Mouse (Mus musculus) limb, embryonic 14.5 days (tissue): ENCODE measurements at regions not wholly inside any gene's neighbourhood (a gene's known extent, or its start where the extent isn't known, plus 50 kb on each side); places are given as distances from the start of the nearest gene placed in this dataset.
A peak's percentile ranks its signal among the peaks of the same experiment; 100 is the strongest.

Experiments used
- ATAC-seq: fragments of 200-750 bp; cut with Nextera tagmentation; 2 replicates; pipeline ENCODE4 v1.8.0; 2017; ENCODE audit warnings: low read depth, moderate number of reproducible peaks, moderate TSS enrichment; ENCODE audit not compliant: low FRiP score
- DNase-seq: peaks from one replicate; pipeline ENCODE4 v3.0.0-alpha.2; 2015; ENCODE audit warnings: low spot score
- H3K27ac ChIP-seq: fragments of 300-500 bp; sonication (generic); replicated peaks from 2 replicates; pipeline ENCODE4 v1.5.1; 2014; ENCODE audit warnings: low read depth, mild to moderate bottlenecking, low read length, moderate library complexity, mixed read lengths
- H3K27me3 ChIP-seq: fragments of 300-500 bp; sonication (generic); 2 replicates; pipeline ENCODE4 v1.6.1; 2014; ENCODE audit warnings: low read length, mixed read lengths; ENCODE audit not compliant: control insufficient read depth, insufficient read depth
- H3K36me3 ChIP-seq: fragments of 300-500 bp; sonication (generic); 2 replicates; pipeline ENCODE4 v1.6.1; 2014; ENCODE audit warnings: mild to moderate bottlenecking, low read length, moderate library complexity, mixed read lengths; ENCODE audit not compliant: control insufficient read depth, insufficient read depth
- H3K4me1 ChIP-seq: fragments of 300-500 bp; sonication (generic); 2 replicates; pipeline ENCODE4 v1.6.1; 2014; ENCODE audit warnings: antibody characterized with exemption, low read length, mixed read lengths; ENCODE audit not compliant: control insufficient read depth, insufficient read depth
- H3K4me2 ChIP-seq: fragments of 300-500 bp; sonication (generic); replicated peaks from 2 replicates; pipeline ENCODE4 v1.6.1; 2014; ENCODE audit warnings: low read depth, mild to moderate bottlenecking, low read length, moderate library complexity; ENCODE audit not compliant: severe bottlenecking
- H3K4me3 ChIP-seq: fragments of 300-500 bp; sonication (generic); replicated peaks from 2 replicates; pipeline ENCODE4 v1.5.1; 2014; ENCODE audit warnings: low read length
- H3K9ac ChIP-seq: fragments of 300-500 bp; sonication (generic); 2 replicates; pipeline ENCODE4 v1.6.1; 2014; ENCODE audit warnings: mild to moderate bottlenecking, low read depth, low read length, moderate library complexity; ENCODE audit not compliant: severe bottlenecking
- H3K9me3 ChIP-seq: fragments of 300-500 bp; sonication (generic); 2 replicates; pipeline ENCODE4 v1.6.1; 2016; ENCODE audit warnings: low read length; ENCODE audit not compliant: control insufficient read depth
- POLR2A ChIP-seq: fragments of 200-500 bp; IDR thresholded peaks from 2 replicates; pipeline ENCODE4 v1.8.0; 2012; ENCODE audit warnings: inconsistent platforms, mild to moderate bottlenecking, moderate library complexity, borderline replicate concordance; ENCODE audit not compliant: insufficient read depth, insufficient read length; ENCODE audit errors: extremely low read depth
- WGBS: fragments of 180-500 bp; shearing (Covaris S2); extraction: QIAGEN DNeasy Blood & Tissue Kit; methylation state at CpG from one replicate; pipeline ENCODE4 v1.1.7; 2014; 5-methylcytosine and 5-hydroxymethylcytosine counted together

- TF ChIP-seq POLR2A = no peak
- no peak overlapping the region for H3K9ac ChIP-seq
- DNase-seq (no peak), ATAC-seq (no peak)
- H3K27ac ChIP-seq = no peak overlapping the region
- WGBS = 78% methylated on average over 4 of the region's 4 CpGs
- no peaks in the 10 kb centered on the region for H3K4me1 ChIP-seq
- no peaks in the 10 kb centered on the region for H3K27me3 ChIP-seq
- H3K9me3 ChIP-seq = no peaks in the 10 kb centered on the region
- no peak overlapping the region for H3K4me3 ChIP-seq
- no peaks in the 10 kb centered on the region for H3K36me3 ChIP-seq
- no peak overlapping the region for H3K4me2 ChIP-seq
Measured at GRCm38 (mm10) chr8:10701226-10701625, 307.0 kb downstream of the Irs2 start.

DNA sequence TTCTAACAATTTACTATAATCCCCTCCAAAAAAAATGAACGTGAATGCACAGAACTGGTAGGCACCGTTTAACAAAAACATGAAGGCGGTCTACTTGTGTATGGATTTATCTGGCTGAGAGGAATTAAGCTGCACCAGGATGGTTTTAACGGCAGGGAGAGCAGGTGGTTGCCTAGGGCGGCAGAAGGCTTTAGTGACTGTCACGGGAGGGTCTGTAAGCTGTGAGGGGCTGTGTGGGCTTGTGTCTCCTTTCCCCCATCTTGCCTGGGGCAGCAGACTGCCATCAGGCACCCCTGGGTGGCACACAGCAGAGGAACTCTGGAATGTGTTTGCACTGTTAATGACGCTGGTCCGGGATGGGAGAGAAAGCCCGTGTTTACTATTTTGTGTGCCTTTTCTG, 308.6 kb downstream of the Irs2 start:
- no peaks in the 10 kb centered on the region for H3K9me3 ChIP-seq
- H3K4me3 ChIP-seq = no peak overlapping the region
- TF ChIP-seq POLR2A = no peak
- WGBS = 71% methylated on average over 9 of the region's 9 CpGs
- no peaks in the 10 kb centered on the region for H3K4me1 ChIP-seq
- H3K36me3 ChIP-seq = no peaks in the 10 kb centered on the region
- H3K4me2 ChIP-seq = no peak overlapping the region
- H3K9ac ChIP-seq = no peak overlapping the region
- DNase-seq (no peak), ATAC-seq (no peak)
- no peak overlapping the region for H3K27ac ChIP-seq
- no peaks in the 10 kb centered on the region for H3K27me3 ChIP-seq

GRCm38 (mm10) chr8:10695181-10695580, 313.1 kb downstream of the Irs2 start:
- Histone ChIP-seq H3K4me1 (no peaks in the 10 kb centered on the region), H3K9ac (no peak overlapping the region), H3K27ac (no peak overlapping the region), H3K4me3 (no peak overlapping the region), H3K36me3 (no peaks in the 10 kb centered on the region), H3K27me3 (no peaks in the 10 kb centered on the region), H3K4me2 (no peak overlapping the region), H3K9me3 (no peaks in the 10 kb centered on the region)
- TF ChIP-seq POLR2A = no peak
- WGBS = 77% methylated on average over 6 of the region's 6 CpGs
- no peak for ATAC-seq
- DNase-seq = no peak

DNA sequence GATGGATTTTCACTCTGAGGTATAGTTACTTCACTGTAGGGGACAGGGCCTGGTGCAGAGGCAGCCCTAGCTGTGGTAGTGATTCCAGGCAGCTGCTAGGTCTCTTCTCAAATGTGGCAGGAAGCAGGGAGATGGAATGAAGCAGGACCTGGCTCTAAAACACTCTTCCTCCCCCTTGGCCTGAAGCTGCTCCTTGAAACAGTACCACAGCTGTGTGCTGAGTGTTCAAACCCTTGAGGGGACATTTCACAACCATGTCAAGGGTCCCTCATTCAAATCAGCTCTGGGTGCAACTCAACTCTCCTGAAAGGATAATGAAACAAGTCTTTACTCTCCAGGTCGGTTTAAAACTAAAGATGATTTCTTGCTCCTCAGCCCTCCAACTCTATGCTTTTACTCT, 317.6 kb downstream of the Irs2 start:
- no peak for TF ChIP-seq POLR2A
- ATAC-seq (no peak), DNase-seq (no peak)
- Histone ChIP-seq H3K36me3 (no peaks in the 10 kb centered on the region), H3K9ac (no peak overlapping the region), H3K4me1 (peaks cover 6% of the 10 kb centered on the region; the same call in 1 of the 2 replicates), H3K4me2 (no peak overlapping the region), H3K4me3 (no peak overlapping the region), H3K9me3 (no peaks in the 10 kb centered on the region), H3K27me3 (no peaks in the 10 kb centered on the region), H3K27ac (no peak overlapping the region)
- 73% methylated on average over 1 of the region's 1 CpGs for WGBS

DNA sequence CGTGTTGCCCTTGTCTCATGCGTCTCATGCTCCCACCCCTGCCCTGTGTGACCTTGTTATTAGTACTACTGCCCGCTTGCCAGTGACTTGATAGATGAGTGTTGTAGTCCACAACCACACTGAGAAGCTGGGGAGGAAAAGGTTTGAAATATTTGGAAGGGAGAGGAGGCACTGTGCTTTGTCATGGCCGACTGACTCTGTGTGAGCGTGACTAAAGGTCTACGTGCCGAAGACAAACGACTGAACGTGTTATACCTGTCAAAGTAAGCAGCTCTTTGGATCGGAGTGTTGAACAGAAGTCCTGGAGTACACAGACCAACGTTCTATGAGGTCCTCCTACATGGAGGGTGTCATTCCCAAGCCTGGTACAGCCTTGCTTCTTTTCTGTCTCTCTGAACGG, 318.4 kb downstream of the Irs2 start:
- Histone ChIP-seq H3K27ac (no peak overlapping the region), H3K4me2 (no peak overlapping the region), H3K27me3 (no peaks in the 10 kb centered on the region), H3K9ac (no peak overlapping the region), H3K9me3 (no peaks in the 10 kb centered on the region), H3K36me3 (no peaks in the 10 kb centered on the region), H3K4me3 (no peak overlapping the region), H3K4me1 (peaks cover 6% of the 10 kb centered on the region; the same call in 1 of the 2 replicates)
- ATAC-seq (no peak), DNase-seq (no peak)
- WGBS = 82% methylated on average over 12 of the region's 12 CpGs
- TF ChIP-seq POLR2A = no peak

DNA sequence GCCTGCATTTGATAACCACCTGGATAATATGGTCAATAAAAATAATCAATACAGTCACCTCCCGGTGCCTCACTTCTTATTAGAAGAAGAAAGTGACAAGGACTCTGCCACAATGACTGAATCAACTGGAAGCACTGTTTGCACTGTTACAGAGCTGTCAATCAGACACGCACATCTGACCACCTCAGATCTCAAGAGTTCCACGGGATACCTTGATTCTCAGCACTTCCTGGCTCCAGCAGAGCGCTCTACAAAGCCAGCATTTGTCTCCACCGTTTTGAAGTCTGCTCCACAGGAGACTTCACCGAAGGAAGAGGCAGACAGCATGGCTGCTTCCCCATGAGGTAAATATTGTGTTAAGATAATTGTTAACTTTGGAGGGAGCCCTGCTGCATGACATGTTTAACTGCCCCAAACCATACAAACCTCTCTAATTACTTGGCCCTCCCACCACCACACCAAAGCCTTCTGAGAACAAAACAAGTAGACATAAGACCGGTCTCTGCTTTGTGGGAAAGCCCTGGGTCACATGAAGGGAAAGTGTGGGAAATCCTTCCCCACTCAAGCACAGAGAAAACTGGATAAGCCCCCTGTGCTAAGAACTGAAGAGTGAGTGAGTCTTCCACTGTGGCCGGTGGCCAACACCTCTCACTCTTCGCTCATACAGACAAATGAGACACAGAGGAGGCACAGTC, 320.2 kb downstream of the Irs2 start:
- 47% methylated on average over 9 of the region's 9 CpGs for WGBS
- Histone ChIP-seq H3K27ac (no peak overlapping the region), H3K4me1 (peaks cover 6% of the 10 kb centered on the region; the same call in 1 of the 2 replicates), H3K9ac (no peak overlapping the region), H3K9me3 (no peaks in the 10 kb centered on the region), H3K4me3 (no peak overlapping the region), H3K36me3 (no peaks in the 10 kb centered on the region), H3K4me2 (no peak overlapping the region), H3K27me3 (no peaks in the 10 kb centered on the region)
- DNase-seq (peak; percentile 28), ATAC-seq (peak; percentile 44; the same call in 1 of the 2 replicates)
- TF ChIP-seq POLR2A = no peak
